Mouse (Mus musculus) embryonic fibroblast, embryonic 13.5 days (primary cell): ENCODE data around the gene Rnf43.

ENCODE experiments used
- CTCF ChIP-seq: IDR thresholded peaks from 2 replicates; pipeline ENCODE4 v1.5.1; 2011; ENCODE audit warnings: mild to moderate bottlenecking, control low read depth, low read length, moderate library complexity, borderline replicate concordance; ENCODE audit not compliant: insufficient read depth
- POLR2A ChIP-seq: IDR thresholded peaks from 2 replicates; pipeline ENCODE4 v1.6.1; 2011; ENCODE audit warnings: low read depth, mild to moderate bottlenecking, control low read depth, low read length, moderate library complexity

- no peak for TF ChIP-seq CTCF
- TF ChIP-seq POLR2A: no peak
Observed at GRCm38 (mm10) chr11:87615551-87615950, 47.0 kb upstream of the Rnf43 start.
